Mouse (Mus musculus) lung, postnatal 0 days (tissue): Measurements from ENCODE around the gene Hspb9.

ENCODE experiments used
- CTCF ChIP-seq: IDR thresholded peaks from 2 replicates; pipeline ENCODE4 v1.5.1; 2016; ENCODE audit warnings: antibody characterized with exemption, mild to moderate bottlenecking
- EP300 ChIP-seq: IDR thresholded peaks from 2 replicates; pipeline ENCODE4 v1.6.1; 2016; ENCODE audit warnings: antibody characterized with exemption, mild to moderate bottlenecking, control low read depth

GRCm38 (mm10) chr11:100758707-100759610, 45.3 kb downstream of the Hspb9 start:
- TF ChIP-seq EP300: no peak
- no peak for TF ChIP-seq CTCF
